Mouse (Mus musculus) megakaryocyte progenitor cell, adult 5-6 weeks (primary cell): ENCODE results near the gene Tmem132d. TPM values are rescaled to one million over a fixed set of nuclear protein-coding genes. Genes with fewer than 3 reads are reported as not detected.

Source experiments
- ATAC-seq: replicated peaks from 2 replicates; pipeline ENCODE4 v1.8.0; 2016; ENCODE audit warnings: mild to moderate bottlenecking, moderate TSS enrichment, inconsistent platforms; ENCODE audit not compliant: poor library complexity
- total RNA-seq, 2 experiments: library from RNA; stranded (forward) in 1 of 2; stranded (reverse) in 1 of 2; fragments of 157-497, 149-512 nt in 1 of 2; fragments of 200-1000 nt in 1 of 2; gene quantifications; 2 replicates each; pipeline versions ENCODE4 v1.2.3 to v1.2.4; 2015 to 2017

The Tmem132d gene
- total RNA-seq (2015) (0.02 TPM in 1 of 2 replicates, not detected in the other), total RNA-seq (2017) (not detected in 2 replicates)

- ATAC-seq: no peak
Observed at GRCm38 (mm10) chr5:128432916-128433315, at the start of gene Tmem132d. TSS of gene Tmem132d (minus strand) at chr5:128433077.

DNA sequence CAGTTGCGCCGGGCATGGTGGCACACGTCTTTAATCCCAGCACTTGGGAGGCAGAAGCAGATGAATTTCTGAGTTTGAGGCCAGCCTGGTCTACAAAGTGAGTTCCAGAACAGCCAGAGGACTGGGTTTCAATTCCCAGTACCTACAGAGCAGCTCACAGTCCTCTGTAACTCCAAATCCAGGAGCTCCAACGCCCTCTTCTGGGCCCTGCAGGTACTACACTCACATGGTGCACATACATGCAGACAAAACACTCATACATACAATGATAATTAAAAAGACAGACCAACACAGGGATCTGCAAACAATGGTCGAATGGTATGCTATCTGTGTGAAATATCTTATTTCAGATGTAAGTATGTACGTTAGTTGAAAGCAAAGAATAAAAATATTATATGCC lies 47.9 kb upstream of the Tmem132d start:
- no peak for ATAC-seq

DNA sequence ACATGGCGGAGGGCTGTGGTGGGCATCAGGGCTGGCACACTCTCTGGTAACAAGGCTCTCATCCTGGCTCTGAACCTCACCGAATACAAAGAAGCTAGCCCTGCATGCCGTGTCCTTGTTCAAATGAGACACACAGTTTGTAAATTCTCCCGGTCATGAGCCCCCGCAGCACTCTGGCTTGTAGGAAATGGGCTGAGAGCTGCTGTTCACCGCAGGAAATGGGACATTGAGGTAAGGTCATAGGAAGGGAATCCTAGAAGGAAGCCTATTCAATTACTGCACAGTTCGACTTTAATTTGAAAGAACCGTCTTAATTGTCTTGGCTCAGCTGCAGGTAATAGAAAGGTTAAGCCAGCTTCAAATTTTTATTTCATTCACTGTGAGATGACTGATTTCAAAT lies 42.5 kb upstream of the Tmem132d start:
- no peak for ATAC-seq

GRCm38 (mm10) chr5:128469812-128470211 lies 36.9 kb upstream of the Tmem132d start:
- ATAC-seq: no peak

DNA sequence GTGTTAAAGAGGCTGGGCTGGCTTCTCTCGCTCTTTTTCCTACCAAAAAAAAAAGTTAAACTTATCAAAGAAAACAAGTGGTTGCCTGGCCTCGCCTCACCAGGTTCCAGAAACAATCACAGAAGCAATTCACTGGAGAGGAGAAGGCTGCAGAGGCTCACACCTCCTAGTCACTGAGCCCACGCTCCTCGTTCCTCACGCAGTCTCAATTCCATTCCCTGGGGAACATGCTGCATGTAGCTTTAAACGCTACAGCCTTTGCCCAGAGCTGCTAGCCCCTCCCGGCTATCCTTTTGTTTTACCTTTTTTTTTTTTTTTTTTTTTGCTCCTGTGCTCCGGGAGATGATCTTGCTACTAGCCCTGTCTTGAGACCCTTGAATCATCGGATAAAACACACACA lies 31.6 kb upstream of the Tmem132d start:
- ATAC-seq: no peak

GRCm38 (mm10) chr5:128460605-128461004 lies 27.7 kb upstream of the Tmem132d start:
- no peak for ATAC-seq

- no peak for ATAC-seq
Observed at GRCm38 (mm10) chr5:128455732-128456131, 22.9 kb upstream of the Tmem132d start.

DNA sequence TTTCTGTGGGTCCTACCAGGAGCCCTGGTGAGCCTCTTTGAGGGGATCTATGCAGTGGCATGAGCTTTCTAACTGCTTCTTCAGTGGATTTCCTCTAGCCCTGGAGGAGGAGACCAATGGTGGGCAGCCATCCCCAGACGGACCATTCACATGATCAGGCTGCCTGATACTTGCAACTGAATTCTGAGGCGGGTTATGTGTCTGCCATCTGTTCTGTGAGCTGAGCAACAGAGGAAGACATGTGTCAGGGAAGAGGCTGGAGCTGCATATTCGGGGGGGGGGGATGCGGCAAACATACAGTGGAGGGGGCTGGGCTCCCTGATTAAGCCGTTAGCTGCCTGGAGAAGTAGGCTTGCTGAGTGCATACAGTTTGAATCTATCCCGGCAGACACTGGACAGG lies 19.3 kb upstream of the Tmem132d start:
- no peak for ATAC-seq

DNA sequence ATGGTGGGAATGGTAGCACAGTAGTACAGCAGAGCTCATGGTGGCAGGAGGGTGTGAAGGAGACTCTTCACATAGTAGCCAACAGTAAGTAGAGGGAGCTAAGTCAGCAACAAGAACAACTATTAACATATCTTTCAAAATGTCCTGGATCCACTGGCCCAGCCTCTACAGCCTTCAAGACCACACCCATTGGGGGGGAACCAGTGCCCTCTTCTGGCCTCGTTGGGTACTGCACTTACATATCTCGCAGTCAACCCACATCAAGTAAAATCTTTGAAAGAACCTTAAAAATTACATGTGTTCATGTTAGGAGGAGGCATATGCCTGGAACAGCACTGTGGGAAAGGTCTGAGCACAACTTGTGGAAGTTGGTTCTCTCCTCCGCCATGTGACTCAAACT lies 17.9 kb upstream of the Tmem132d start:
- ATAC-seq: no peak

GRCm38 (mm10) chr5:128444876-128445275 lies 12.0 kb upstream of the Tmem132d start:
- ATAC-seq: no peak

DNA sequence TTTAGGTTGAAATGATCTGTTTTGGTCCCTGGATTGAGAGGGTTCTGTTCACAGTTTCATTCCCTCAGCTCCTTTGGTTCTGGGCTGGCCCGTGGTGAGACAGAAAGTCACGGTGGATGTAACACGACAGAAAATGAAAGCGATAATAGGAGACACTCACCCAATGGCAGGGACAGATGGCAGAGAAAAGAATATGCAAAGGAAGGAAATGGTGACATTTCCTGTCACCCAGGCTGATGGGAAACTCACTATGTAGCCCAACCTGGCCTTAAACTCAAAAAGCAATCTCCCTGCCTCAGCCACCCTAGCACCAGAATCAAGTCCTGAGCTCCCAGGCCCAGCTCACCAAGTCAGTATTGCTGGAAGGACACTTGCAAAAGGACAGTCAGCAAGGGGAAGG lies 11.0 kb upstream of the Tmem132d start:
- ATAC-seq: no peak

DNA sequence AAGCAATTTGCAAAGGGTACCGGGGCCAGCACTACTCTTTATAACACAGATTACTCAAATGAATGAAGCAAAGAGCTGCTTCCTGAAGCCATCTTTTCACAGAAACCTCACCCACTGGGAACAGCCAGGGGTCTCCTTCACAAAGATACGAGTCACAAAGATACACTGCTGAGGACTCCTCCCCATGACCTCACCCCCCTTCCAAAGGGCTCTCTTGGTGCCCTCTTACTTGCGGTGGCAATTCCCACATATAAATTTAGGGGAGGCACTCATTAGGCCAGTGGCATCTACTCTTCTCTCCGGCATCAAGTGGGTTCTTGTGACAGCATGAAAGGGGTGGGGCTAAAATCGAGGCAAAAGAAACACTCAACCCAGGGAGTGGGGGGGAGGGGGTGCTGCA lies 8.2 kb upstream of the Tmem132d start:
- ATAC-seq: no peak

DNA sequence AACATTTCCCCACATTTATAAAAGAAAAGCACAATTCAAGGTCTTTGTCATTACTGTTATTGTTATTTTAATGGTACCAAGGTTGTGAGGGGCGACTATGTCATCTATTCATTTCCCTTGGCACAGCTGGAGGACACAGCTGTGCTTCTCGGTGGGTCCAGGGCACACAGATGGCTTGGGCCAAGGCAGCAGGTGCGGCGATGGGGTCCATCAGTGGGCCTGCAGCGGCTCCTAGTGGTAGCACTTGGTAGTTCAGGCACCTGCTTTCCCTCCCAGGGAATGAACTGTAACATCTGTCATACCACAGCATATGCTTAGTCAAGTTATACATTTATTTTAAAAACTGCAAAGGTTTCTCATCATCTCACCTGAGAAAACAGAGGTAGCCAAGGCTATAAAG lies 7.0 kb upstream of the Tmem132d start:
- ATAC-seq: peak; percentile 90

DNA sequence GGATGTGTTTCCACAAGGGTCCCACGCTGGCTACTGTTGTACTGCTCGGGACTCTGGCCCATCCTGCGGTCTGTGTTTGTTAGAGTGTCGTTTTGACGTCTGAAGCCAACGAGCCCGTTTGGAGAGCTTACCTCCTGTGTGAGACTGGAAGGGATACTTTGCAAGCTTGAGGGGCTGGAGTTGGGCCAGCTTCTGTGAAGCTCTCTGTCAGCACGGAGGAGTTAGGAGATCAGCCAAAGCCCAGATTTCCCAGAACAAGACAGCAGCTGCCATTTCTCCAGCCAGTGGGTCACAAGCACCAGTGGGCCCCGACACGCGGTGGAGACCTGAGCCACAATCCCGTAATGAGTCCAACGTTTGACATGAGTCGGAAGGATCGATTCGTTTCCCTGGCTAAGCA lies 5.2 kb upstream of the Tmem132d start:
- ATAC-seq: no peak

- no peak for ATAC-seq
Observed at GRCm38 (mm10) chr5:128436909-128437308, 4.0 kb upstream of the Tmem132d start.

DNA sequence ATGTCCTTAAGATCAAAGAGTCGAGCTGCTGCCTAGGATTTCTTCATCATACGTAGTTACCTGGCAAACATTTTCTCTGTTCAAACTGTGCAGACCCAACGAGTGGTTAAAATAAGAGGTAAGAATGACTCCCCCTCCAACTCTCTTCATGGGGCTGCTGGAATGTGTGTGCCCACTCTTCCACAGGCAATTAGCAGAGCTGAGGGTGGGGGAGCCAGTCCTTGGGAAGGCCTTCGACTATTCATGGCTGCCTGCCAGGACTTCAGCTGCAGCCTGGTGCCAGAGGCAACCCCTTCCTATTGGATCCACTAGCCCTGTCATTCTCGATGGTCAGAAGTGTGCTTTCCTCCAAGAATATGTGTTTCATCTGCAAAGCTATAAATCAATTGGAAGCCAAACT lies 2.8 kb upstream of the Tmem132d start:
- no peak for ATAC-seq

DNA sequence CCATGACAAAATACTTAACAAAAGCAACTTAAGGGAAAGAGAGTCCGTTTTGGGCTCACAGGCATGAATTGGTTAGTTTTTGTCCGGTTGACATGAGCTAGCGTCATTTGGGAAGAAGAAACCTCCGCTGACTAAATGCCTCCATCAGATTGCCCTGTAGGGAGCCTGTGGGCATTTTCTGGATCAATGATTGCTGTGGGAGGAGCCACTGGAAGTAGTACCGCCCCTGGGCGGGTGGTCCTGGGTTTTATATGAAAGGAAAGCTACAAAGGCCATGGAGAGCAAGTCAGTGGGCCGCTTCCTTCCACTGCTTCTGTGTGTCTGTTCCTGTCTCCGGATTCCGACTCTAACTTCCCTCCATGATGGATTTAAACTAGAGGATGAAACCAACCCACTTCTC lies 909 bp upstream of the Tmem132d start:
- no peak for ATAC-seq

- ATAC-seq: no peak
Observed at GRCm38 (mm10) chr5:128432422-128432821, 455 bp downstream of the Tmem132d start.

DNA sequence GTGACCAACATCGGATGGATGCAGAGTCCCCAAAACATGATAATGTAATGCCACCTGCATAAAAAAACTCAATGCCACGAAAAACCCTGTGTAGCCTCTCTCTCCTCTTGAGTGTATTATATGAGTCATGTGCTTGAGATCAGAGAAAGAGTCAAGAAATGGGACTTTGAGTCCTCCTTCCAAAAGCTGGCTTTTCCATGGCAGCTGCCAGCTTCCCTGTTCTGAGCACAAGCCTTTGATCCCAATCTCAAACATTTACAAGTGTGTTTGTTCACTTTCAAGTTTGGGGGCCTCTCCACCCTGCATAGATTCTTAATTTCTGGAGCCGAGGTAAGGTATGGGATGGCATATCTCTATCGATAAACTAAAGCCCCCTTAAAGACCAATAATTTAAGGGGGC lies 8.2 kb downstream of the Tmem132d start:
- ATAC-seq: no peak

DNA sequence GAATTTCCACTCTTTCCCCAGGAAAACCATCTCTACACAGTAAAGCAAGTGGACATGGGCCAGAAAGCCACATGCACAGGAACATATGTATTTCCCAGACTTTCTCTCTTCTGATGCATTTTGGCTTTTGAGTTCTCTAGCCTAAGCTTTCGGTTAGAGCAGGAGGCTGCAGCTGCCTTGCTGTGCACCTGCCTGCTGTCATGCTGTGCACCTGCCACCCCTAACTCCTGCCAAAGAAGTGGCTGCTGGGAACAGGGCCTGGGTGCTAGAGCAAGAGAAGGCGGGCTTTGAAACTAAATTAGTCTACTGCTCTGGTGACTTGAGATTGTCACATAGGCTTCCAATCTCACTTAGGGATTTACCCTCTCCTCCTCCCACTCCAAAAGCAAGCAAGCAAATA lies 8.7 kb downstream of the Tmem132d start:
- ATAC-seq: no peak

DNA sequence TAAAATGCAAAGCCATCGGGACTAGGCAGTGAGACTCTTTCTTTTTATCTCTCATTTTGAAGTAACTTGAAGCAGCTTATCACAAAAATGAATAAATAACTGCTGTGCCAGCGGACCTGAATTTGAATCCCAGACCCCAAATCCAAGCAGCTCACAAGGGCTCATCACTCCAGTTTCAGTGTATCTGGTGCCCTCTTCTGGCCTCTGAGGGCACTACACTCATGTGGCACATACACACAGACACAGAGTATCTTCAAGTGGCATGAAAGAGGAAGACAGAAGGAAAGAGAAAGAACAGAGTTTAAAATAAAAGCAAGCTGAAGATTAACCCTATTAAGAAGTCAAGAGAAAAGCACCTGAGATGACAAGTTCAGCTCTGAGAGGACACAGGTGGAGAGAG lies 10.8 kb downstream of the Tmem132d start:
- ATAC-seq: no peak

GRCm38 (mm10) chr5:128418149-128418710 lies 14.6 kb downstream of the Tmem132d start:
- ATAC-seq: no peak

DNA sequence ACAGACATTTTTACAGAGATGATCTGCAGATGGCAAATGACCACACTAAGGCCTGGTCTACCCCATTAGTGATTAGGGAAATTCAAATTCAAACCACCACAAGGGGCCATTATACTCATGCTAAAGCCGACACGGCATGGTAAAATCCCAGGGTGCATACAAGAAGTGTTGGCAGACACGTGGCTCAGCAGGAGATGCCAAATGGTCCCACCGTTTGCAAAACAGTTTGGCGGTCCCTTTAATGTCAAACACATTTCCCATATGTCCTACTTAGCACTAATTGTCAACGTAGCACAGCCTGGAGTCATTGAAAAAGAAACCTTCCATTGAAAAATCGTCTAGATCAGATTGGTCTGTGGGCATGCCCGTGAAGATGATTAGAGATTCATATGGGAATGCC lies 18.8 kb downstream of the Tmem132d start:
- ATAC-seq: no peak

- no peak for ATAC-seq
Observed at GRCm38 (mm10) chr5:128412306-128412705, 20.6 kb downstream of the Tmem132d start.
